Mouse (Mus musculus): ENCODE measurements around the gene Lrmda.

The Lrmda gene

GRCm38 (mm10) chr14:22019252-22019948 lies at the start of gene Lrmda:
Lrmda (plus strand) TSS chr14:22019712.
- DNase-seq (ENCODE audit: extremely low spot score, low read depth, low spot score), result no peak

GRCm38 (mm10) chr14:21981462-21981861 lies 38.0 kb upstream of the Lrmda start:
- no peak for DNase-seq (ENCODE audit: extremely low spot score, low read depth, low spot score)

GRCm38 (mm10) chr14:21982096-21982591 lies 37.4 kb upstream of the Lrmda start:
- DNase-seq (ENCODE audit: extremely low spot score, low read depth, low spot score), result no peak

GRCm38 (mm10) chr14:21982592-21983310 lies 36.8 kb upstream of the Lrmda start:
- DNase-seq (ENCODE audit: extremely low spot score, low read depth, low spot score), result no peak

GRCm38 (mm10) chr14:21983311-21983949 lies 36.1 kb upstream of the Lrmda start:
- no peak for DNase-seq (ENCODE audit: extremely low spot score, low read depth, low spot score)

GRCm38 (mm10) chr14:21983950-21984730 lies 35.4 kb upstream of the Lrmda start:
- DNase-seq (ENCODE audit: extremely low spot score, low read depth, low spot score), result no peak

GRCm38 (mm10) chr14:21984757-21985425 lies 34.6 kb upstream of the Lrmda start:
- no peak for DNase-seq (ENCODE audit: extremely low spot score, low read depth, low spot score)

GRCm38 (mm10) chr14:21985426-21985931 lies 34.0 kb upstream of the Lrmda start:
- no peak for DNase-seq (ENCODE audit: extremely low spot score, low read depth, low spot score)

- no peak for DNase-seq (ENCODE audit: extremely low spot score, low read depth, low spot score)
Observed at GRCm38 (mm10) chr14:21985981-21986732, 33.4 kb upstream of the Lrmda start.

- DNase-seq (ENCODE audit: extremely low spot score, low read depth, low spot score), result no peak
Observed at GRCm38 (mm10) chr14:21986733-21987659, 32.5 kb upstream of the Lrmda start.

GRCm38 (mm10) chr14:21987660-21988576 lies 31.6 kb upstream of the Lrmda start:
- DNase-seq (ENCODE audit: extremely low spot score, low read depth, low spot score), result no peak

- DNase-seq (ENCODE audit: extremely low spot score, low read depth, low spot score), result no peak
Observed at GRCm38 (mm10) chr14:21988577-21989290, 30.8 kb upstream of the Lrmda start.

GRCm38 (mm10) chr14:21989291-21989913 lies 30.1 kb upstream of the Lrmda start, which contains the start of gene Zfp503:
Zfp503 (minus strand) TSS chr14:21989601.
- no peak for DNase-seq (ENCODE audit: extremely low spot score, low read depth, low spot score)

GRCm38 (mm10) chr14:21990321-21991021 lies 29.0 kb upstream of the Lrmda start:
- no peak for DNase-seq (ENCODE audit: extremely low spot score, low read depth, low spot score)

- DNase-seq (ENCODE audit: extremely low spot score, low read depth, low spot score), result no peak
Observed at GRCm38 (mm10) chr14:21991251-21991780, 28.2 kb upstream of the Lrmda start.

Data from hindlimb bud, embryonic 11.5 days (tissue).